Mouse (Mus musculus) liver, embryonic 13.5 days (tissue): ENCODE measurements around the gene Dhh. TPM values are rescaled to one million over a fixed set of nuclear protein-coding genes. Genes with fewer than 3 reads are reported as not detected.

Experiments used
- ATAC-seq: fragments of 200-750 bp; cut with Nextera tagmentation; 2 replicates; pipeline ENCODE4 v1.8.0; 2017; ENCODE audit warnings: low read depth, mild to moderate bottlenecking, moderate number of reproducible peaks, moderate library complexity
- DNase-seq: peaks from one replicate; pipeline ENCODE4 v3.0.0; 2022
- H3K27ac ChIP-seq: fragments of 300-500 bp; sonication (generic); 2 replicates; pipeline ENCODE4 v1.5.1; 2015; ENCODE audit warnings: moderate library complexity, mild to moderate bottlenecking, inconsistent platforms
- H3K27me3 ChIP-seq: fragments of 300-500 bp; sonication (generic); 2 replicates; pipeline ENCODE4 v1.6.1; 2015; ENCODE audit warnings: mild to moderate bottlenecking, inconsistent platforms
- H3K36me3 ChIP-seq: fragments of 300-500 bp; sonication (generic); 2 replicates; pipeline ENCODE4 v1.6.1; 2015; ENCODE audit warnings: mild to moderate bottlenecking, inconsistent platforms
- H3K4me1 ChIP-seq: fragments of 300-500 bp; sonication (generic); replicated peaks from 2 replicates; pipeline ENCODE4 v1.6.1; 2015; ENCODE audit warnings: inconsistent platforms
- H3K4me2 ChIP-seq: fragments of 300-500 bp; sonication (generic); 2 replicates; pipeline ENCODE4 v1.6.1; 2015; ENCODE audit warnings: inconsistent platforms, mild to moderate bottlenecking, moderate library complexity
- H3K4me3 ChIP-seq: fragments of 300-500 bp; sonication (generic); replicated peaks from 2 replicates; pipeline ENCODE4 v1.5.1; 2015; ENCODE audit warnings: mild to moderate bottlenecking, inconsistent platforms
- H3K9ac ChIP-seq: fragments of 300-500 bp; sonication (generic); 2 replicates; pipeline ENCODE4 v1.6.1; 2015; ENCODE audit warnings: mild to moderate bottlenecking, inconsistent platforms
- H3K9me3 ChIP-seq: fragments of 300-500 bp; sonication (generic); replicated peaks from 2 replicates; pipeline ENCODE4 v1.6.1; 2016; ENCODE audit warnings: inconsistent platforms
- WGBS: fragments of 180-500 bp; shearing (Covaris S2); methylation state at CpG from one replicate; pipeline ENCODE4 v1.1.7; 2015; ENCODE audit not compliant: insufficient replicate concordance; 5-methylcytosine and 5-hydroxymethylcytosine counted together
- polyA plus RNA-seq: library from polyadenylated mRNA; unstranded; fragments of >200 nt; fragmentation: Nextera tagmentation; extraction: Ambion mirVana; gene quantifications from 2 replicates; pipeline ENCODE4 v1.2.1, GENCODE M21; 2015

Gene Dhh
- polyA plus RNA-seq, 1 experiment from 2014 or later, result 0.12 TPM

- WGBS, result 87% methylated on average over 11 of the region's 11 CpGs
- ATAC-seq, result no peak
- H3K4me1 ChIP-seq, result peaks cover 25% of the 10 kb centered on the region
- H3K4me3 ChIP-seq, result no peak overlapping the region
- no peak overlapping the region for H3K9ac ChIP-seq
- no peak for DNase-seq
- H3K9me3 ChIP-seq, result no peaks in the 10 kb centered on the region
- no peaks in the 10 kb centered on the region for H3K27me3 ChIP-seq
- H3K4me2 ChIP-seq, result no peak overlapping the region
- H3K27ac ChIP-seq, result 0 out of 2 replicates have a peak overlapping the region, but pooled peaks have one; percentile 6
- H3K36me3 ChIP-seq, result peaks cover 100% of the 10 kb centered on the region
These were observed 54.6 kb downstream of the Dhh start for GRCm38 (mm10) chr15:98843595-98844223.

Other genes with a start within 250 kb of the Dhh start
- 14.7 and 15.5 TPM in 2 replicates for gene Ddx23, start 235.6 kb downstream of the Dhh start, polyA plus RNA-seq
- 0.35 and 0.37 TPM in 2 replicates for gene Rnd1, start 221.1 kb downstream of the Dhh start, polyA plus RNA-seq
- gene Ccdc65, start 190.3 kb downstream of the Dhh start, polyA plus RNA-seq, result 0.06 TPM in 1 of 2 replicates, not detected in the other
- 91.3 and 91.7 TPM in 2 replicates for gene Fkbp11, start 170.3 kb downstream of the Dhh start, polyA plus RNA-seq
- 11.9 and 13.8 TPM in 2 replicates for gene Arf3, start 135.3 kb downstream of the Dhh start, polyA plus RNA-seq
- not detected in 2 replicates for gene Wnt10b, start 120.4 kb downstream of the Dhh start, polyA plus RNA-seq
- not detected in 2 replicates for gene Wnt1, start 108.7 kb downstream of the Dhh start, polyA plus RNA-seq
- gene Ddn, start 89.0 kb downstream of the Dhh start, polyA plus RNA-seq, result not detected in 2 replicates
- 116 and 117 TPM in 2 replicates for gene Prkag1, start 67.0 kb downstream of the Dhh start, polyA plus RNA-seq
- gene Kmt2d, start 27.3 kb downstream of the Dhh start, polyA plus RNA-seq, result 4.0 and 4.2 TPM in 2 replicates
- gene Rhebl1, start 4.0 kb downstream of the Dhh start, polyA plus RNA-seq, result 4.0 and 4.2 TPM in 2 replicates
- gene Lmbr1l, start 19.7 kb upstream of the Dhh start, polyA plus RNA-seq, result 3.2 and 3.9 TPM in 2 replicates
- gene Tuba1b, start 36.0 kb upstream of the Dhh start, polyA plus RNA-seq, result 1,202 and 1,287 TPM in 2 replicates
- gene Gm49450, start 55.0 kb upstream of the Dhh start, polyA plus RNA-seq, result not detected in 2 replicates
- gene Tuba1a, start 55.2 kb upstream of the Dhh start, polyA plus RNA-seq, result 109 TPM in 2 replicates
- 239 and 246 TPM in 2 replicates for gene Tuba1c, start 131.4 kb upstream of the Dhh start, polyA plus RNA-seq
- gene Prph, start 156.6 kb upstream of the Dhh start, polyA plus RNA-seq, result 0.54 and 0.62 TPM in 2 replicates
- 14.5 and 18.9 TPM in 2 replicates for gene Troap, start 176.0 kb upstream of the Dhh start, polyA plus RNA-seq
- gene C1ql4, start 189.3 kb upstream of the Dhh start, polyA plus RNA-seq, result not detected in 2 replicates
- gene Dnajc22, start 194.6 kb upstream of the Dhh start, polyA plus RNA-seq, result 14.6 and 16.9 TPM in 2 replicates
- gene Spats2, start 227.4 kb upstream of the Dhh start, polyA plus RNA-seq, result 11.5 and 14.4 TPM in 2 replicates